Mouse (Mus musculus): ENCODE results near the gene Trmt44. TPM values are rescaled to one million over a fixed set of nuclear protein-coding genes. Genes with fewer than 3 reads are reported as not detected.
A peak's percentile ranks its signal among the peaks of the same experiment; 100 is the strongest.

Gene Trmt44
- total and polyA plus RNA-seq, 3 experiments = 14.3 to 16.6 TPM; not detected in 1

DNA sequence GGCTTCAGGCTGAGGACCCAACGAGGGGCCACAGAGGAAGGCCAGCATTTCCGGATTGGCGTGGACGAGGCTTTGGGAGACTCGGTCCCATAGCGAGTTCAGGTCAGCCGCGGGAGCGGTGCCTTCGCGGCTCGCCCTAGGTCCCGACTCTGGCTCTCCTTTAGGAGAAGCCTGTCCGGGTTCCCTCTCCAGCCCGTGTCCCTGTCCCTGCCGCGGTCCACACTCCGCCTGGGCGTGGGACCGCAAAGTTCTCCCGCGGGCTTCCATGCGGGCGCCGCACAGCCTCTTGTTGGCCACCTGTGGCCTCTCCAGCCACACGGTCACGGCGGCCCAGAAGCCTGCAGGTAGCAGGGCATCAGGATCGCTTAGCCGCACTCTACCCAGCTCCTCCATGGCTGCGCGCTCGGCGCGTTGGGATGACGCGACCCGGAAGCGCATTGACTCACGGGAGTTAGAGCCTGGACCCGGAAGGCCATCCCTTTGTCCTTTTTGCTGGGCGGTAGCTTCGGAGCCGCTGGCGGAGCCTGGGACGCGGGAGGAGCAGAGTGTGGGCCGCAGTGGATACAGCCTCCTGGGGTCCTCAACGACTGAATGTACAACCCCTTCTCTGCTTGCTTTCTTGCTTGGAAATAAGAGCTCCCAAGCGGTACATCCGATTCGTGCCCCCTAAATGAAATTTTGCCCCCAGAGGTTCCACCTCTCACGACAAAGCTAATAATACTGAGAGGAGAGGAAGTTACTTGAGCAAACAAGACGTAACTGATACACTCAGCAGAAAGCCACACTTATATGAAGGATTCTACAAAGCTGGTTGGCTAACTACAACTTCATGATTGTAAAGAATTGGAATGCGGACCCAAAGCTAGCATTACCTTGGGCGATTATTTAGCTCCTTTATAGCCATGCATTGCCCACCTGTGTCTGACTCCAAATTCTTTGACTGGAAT, at the start of gene Trmt44 (continued):
- TF ChIP-seq ZNF384 (IDR thresholded peaks at IDR 0.05; ENCODE audit: low read depth, low read length) = no peak
- no peak for TF ChIP-seq TAL1 (IDR thresholded peaks at IDR 0.05; ENCODE audit: low read length)
- peak; percentile 65 for TF ChIP-seq ETS1 (IDR thresholded peaks at IDR 0.05; ENCODE audit: low read depth, low read length)
- TF ChIP-seq JUND (IDR thresholded peaks at IDR 0.05; ENCODE audit: low read depth, low read length) = no peak; the same call in 1 of the 2 replicates
- peak; percentile 100 for TF ChIP-seq SIN3A (IDR thresholded peaks at IDR 0.05; ENCODE audit: low read length)
- TF ChIP-seq POLR2AphosphoS2 (IDR thresholded peaks at IDR 0.05; ENCODE audit: low read length) = peak; percentile 96

- DNase-seq (ENCODE audit: low read depth, low spot score) = no peak
- H3K9ac ChIP-seq (ENCODE audit: control insufficient read depth, low read depth, low read length, poor library complexity, severe bottlenecking) = no peak overlapping the region
- H3K36me3 ChIP-seq (ENCODE audit: control insufficient read depth in 1 of 2, insufficient read depth in 2 of 2, low read length in 2 of 2) = no peaks in the 10 kb centered on the region
- no peak overlapping the region for H3K4me3 ChIP-seq (ENCODE audit: control insufficient read depth in 1 of 2, insufficient read depth in 1 of 2, low read depth in 2 of 2, low read length in 2 of 2)
- no peaks in the 10 kb centered on the region for H3K27me3 ChIP-seq (ENCODE audit: control insufficient read depth in 1 of 2, insufficient read depth in 2 of 2, low read length in 2 of 2)
- H3K27ac ChIP-seq (ENCODE audit: control insufficient read depth, low read depth, low read length) = no peak overlapping the region
- TF ChIP-seq TAL1 (IDR thresholded peaks at IDR 0.05; ENCODE audit: low read length) (no peak), CTCF (IDR thresholded peaks at IDR 0.05 in 2 of 3, conservative IDR thresholded peaks at IDR 0.05 in 1 of 3; ENCODE audit: control insufficient read depth in 1 of 3, insufficient read depth in 1 of 3, low read depth in 2 of 3, low read length in 3 of 3, poor library complexity in 1 of 3, severe bottlenecking in 1 of 3) (no peak), ETS1 (IDR thresholded peaks at IDR 0.05; ENCODE audit: low read depth, low read length) (no peak), ZKSCAN1 (IDR thresholded peaks at IDR 0.05; ENCODE audit: low read depth, low read length) (no peak)
- no peaks in the 10 kb centered on the region for H3K9me3 ChIP-seq (replicated peaks; ENCODE audit: insufficient read depth, low read length)
- H3K79me2 ChIP-seq (ENCODE audit: control insufficient read depth, insufficient read depth, low read length, poor library complexity) = no peaks in the 10 kb centered on the region
- no peaks in the 10 kb centered on the region for H3K4me1 ChIP-seq (ENCODE audit: control insufficient read depth in 1 of 2, insufficient read depth in 2 of 2, low read length in 2 of 2)
These were observed 49.0 kb upstream of the Trmt44 start for GRCm38 (mm10) chr5:35623831-35624230.

DNA sequence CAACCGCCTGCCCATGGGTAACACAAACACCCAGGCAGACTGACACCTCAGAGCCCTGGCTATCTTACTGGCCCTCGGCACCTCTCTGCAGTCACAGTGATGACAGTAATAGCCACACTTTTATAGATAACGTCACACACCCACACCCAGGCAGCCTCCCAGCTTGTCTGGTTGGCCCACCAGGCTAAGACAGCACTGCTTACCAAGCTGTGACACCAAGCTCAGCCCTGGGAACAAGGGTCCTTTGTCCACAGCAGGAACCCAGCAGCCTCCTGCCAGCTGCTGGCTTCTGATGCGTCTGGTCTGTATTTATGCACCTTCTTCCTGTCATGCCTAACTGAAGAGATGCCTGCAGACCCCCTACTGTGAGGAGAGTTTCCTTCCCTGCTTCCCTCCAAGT, 46.2 kb upstream of the Trmt44 start:
- H3K9me3 ChIP-seq (replicated peaks; ENCODE audit: insufficient read depth, low read length) = no peaks in the 10 kb centered on the region
- no peaks in the 10 kb centered on the region for H3K4me1 ChIP-seq (ENCODE audit: control insufficient read depth in 1 of 2, insufficient read depth in 2 of 2, low read length in 2 of 2)
- no peaks in the 10 kb centered on the region for H3K36me3 ChIP-seq (ENCODE audit: control insufficient read depth in 1 of 2, insufficient read depth in 2 of 2, low read length in 2 of 2)
- H3K79me2 ChIP-seq (ENCODE audit: control insufficient read depth, insufficient read depth, low read length, poor library complexity) = no peaks in the 10 kb centered on the region
- DNase-seq (ENCODE audit: low read depth, low spot score) = no peak
- no peak overlapping the region for H3K27ac ChIP-seq (ENCODE audit: control insufficient read depth, low read depth, low read length)
- H3K27me3 ChIP-seq (ENCODE audit: control insufficient read depth in 1 of 2, insufficient read depth in 2 of 2, low read length in 2 of 2) = no peaks in the 10 kb centered on the region
- H3K9ac ChIP-seq (ENCODE audit: control insufficient read depth, low read depth, low read length, poor library complexity, severe bottlenecking) = no peak overlapping the region
- TF ChIP-seq E2F4 (IDR thresholded peaks at IDR 0.05; ENCODE audit: borderline replicate concordance, low read depth, low read length) = no peak
- no peak for TF ChIP-seq CTCF (IDR thresholded peaks at IDR 0.05 in 2 of 3, conservative IDR thresholded peaks at IDR 0.05 in 1 of 3; ENCODE audit: control insufficient read depth in 1 of 3, insufficient read depth in 1 of 3, low read depth in 2 of 3, low read length in 3 of 3, poor library complexity in 1 of 3, severe bottlenecking in 1 of 3)
- TF ChIP-seq RCOR1 (IDR thresholded peaks at IDR 0.05; ENCODE audit: low read depth, low read length) = no peak
- TF ChIP-seq ELF1 (IDR thresholded peaks at IDR 0.05; ENCODE audit: low read depth, low read length) = no peak
- no peak for TF ChIP-seq ZC3H11A (IDR thresholded peaks at IDR 0.05; ENCODE audit: low read depth, low read length)
- TF ChIP-seq USF1 (IDR thresholded peaks at IDR 0.05; ENCODE audit: low read depth, low read length) = no peak
- TF ChIP-seq NRF1 (IDR thresholded peaks at IDR 0.05; ENCODE audit: insufficient read depth, low read depth, low read length, poor library complexity, severe bottlenecking) = no peak
- no peak for TF ChIP-seq GATA1 (IDR thresholded peaks at IDR 0.05; ENCODE audit: low read depth, low read length)
- TF ChIP-seq NELFE (IDR thresholded peaks at IDR 0.05; ENCODE audit: low read depth, low read length) = no peak
- TF ChIP-seq BHLHE40 (IDR thresholded peaks at IDR 0.05; ENCODE audit: borderline replicate concordance, low read depth, low read length) = no peak
- no peak for TF ChIP-seq TAL1 (IDR thresholded peaks at IDR 0.05; ENCODE audit: low read length)
- no peak for TF ChIP-seq TCF12 (IDR thresholded peaks at IDR 0.05; ENCODE audit: low read depth, low read length)
- TF ChIP-seq ETS1 (IDR thresholded peaks at IDR 0.05; ENCODE audit: low read depth, low read length) = no peak
- no peak overlapping the region for H3K4me3 ChIP-seq (ENCODE audit: control insufficient read depth in 1 of 2, insufficient read depth in 1 of 2, low read depth in 2 of 2, low read length in 2 of 2)

Measured in MEL (cell line).